Comparison of ENCODE assay signal across 2 mouse cellular contexts in genomic region chr3:51373544-51373943, GRCm38 (mm10).
TF ChIP-seq lines count a peak whose summit lies in the region.

No protein-coding gene starts in this region.

TF ChIP-seq in CH12.LX, 34 proteins besides CTCF, POLR2A, EP300 and RAD21:
- TF ChIP-seq HCFC1 (IDR thresholded peaks at IDR 0.05; ENCODE audit: low read depth, low read length) (no peak), IRF4 (IDR thresholded peaks at IDR 0.05; ENCODE audit: low read depth, low read length) (no peak), SMC3 (IDR thresholded peaks at IDR 0.05; ENCODE audit: low read depth, low read length) (peak; percentile 15; the same call in 1 of the 2 replicates), MAZ (IDR thresholded peaks at IDR 0.05; ENCODE audit: low read depth, low read length) (no peak), CHD1 (IDR thresholded peaks at IDR 0.05; ENCODE audit: low read depth, low read length) (no peak), ETS1 (conservative IDR thresholded peaks at IDR 0.05; ENCODE audit: low read depth, low read length) (no peak), ZNF384 (IDR thresholded peaks at IDR 0.05; ENCODE audit: low read depth, low read length) (peak; percentile 88), PAX5 (IDR thresholded peaks at IDR 0.05; ENCODE audit: low read length) (no peak), NELFE (IDR thresholded peaks at IDR 0.05; ENCODE audit: low read depth, low read length) (no peak), MEF2A (IDR thresholded peaks at IDR 0.05; ENCODE audit: borderline replicate concordance, low read depth, low read length) (no peak), CHD2 (IDR thresholded peaks at IDR 0.05; ENCODE audit: low read length) (no peak), KAT2A (IDR thresholded peaks at IDR 0.05; ENCODE audit: insufficient replicate concordance, low read length) (no peak), ZC3H11A (IDR thresholded peaks at IDR 0.05; ENCODE audit: low read depth, low read length) (no peak), USF1 (IDR thresholded peaks at IDR 0.05; ENCODE audit: low read depth, low read length) (no peak), MAX (IDR thresholded peaks at IDR 0.05; ENCODE audit: low read length) (no peak), GABPA (IDR thresholded peaks at IDR 0.05; ENCODE audit: insufficient replicate concordance, low read depth, low read length) (no peak), USF2 (conservative IDR thresholded peaks at IDR 0.05; ENCODE audit: low read depth, low read length) (no peak)

TF ChIP-seq in myocyte, 11 proteins besides CTCF, POLR2A, EP300 and RAD21:
- TF ChIP-seq USF1 (IDR thresholded peaks at IDR 0.05; ENCODE audit: low read depth) (no peak), TCF12 (IDR thresholded peaks at IDR 0.05; ENCODE audit: insufficient read depth, poor library complexity, severe bottlenecking) (no peak), TCF3 (IDR thresholded peaks at IDR 0.05; ENCODE audit: insufficient read length, low read depth) (no peak)
